Mouse (Mus musculus) bone marrow macrophage, adult 2 months (primary cell): ENCODE results near the gene Dntt.

Source experiments
- CTCF ChIP-seq: IDR thresholded peaks from 2 replicates; pipeline ENCODE4 v1.5.1; 2012; ENCODE audit warnings: low read depth, mild to moderate bottlenecking, low read length, moderate library complexity
- POLR2A ChIP-seq: IDR thresholded peaks from 2 replicates; pipeline ENCODE4 v1.6.1; 2012; ENCODE audit warnings: mild to moderate bottlenecking, low read depth, low read length, borderline replicate concordance

DNA sequence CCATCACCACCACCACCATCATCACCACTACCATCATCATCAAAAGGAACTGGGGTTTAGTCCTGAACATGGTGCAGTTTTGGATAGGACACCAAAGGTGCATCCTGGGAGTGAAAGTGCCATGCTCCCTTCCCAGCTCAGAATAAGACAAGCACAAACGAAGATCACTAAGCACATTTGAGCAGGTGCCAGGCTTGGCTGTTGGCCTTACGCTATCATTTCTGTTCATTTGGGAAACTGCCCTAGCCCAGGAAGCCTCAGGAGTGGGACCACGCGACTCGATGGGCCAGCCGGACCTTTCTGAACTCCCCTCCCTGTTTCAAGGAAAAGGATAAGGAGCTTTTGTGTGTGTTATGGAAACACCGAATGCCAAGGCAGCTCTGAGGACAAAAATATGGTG is 79.6 kb downstream of the Dntt start:
- TF ChIP-seq CTCF = no peak
- TF ChIP-seq POLR2A = no peak
